Mouse (Mus musculus) forebrain, embryonic 10.5 days (tissue): ENCODE results near the gene Ltbp2. TPM values are rescaled to one million over a fixed set of nuclear protein-coding genes. Genes with fewer than 3 reads are reported as not detected.

Experiments used
- DNase-seq: peaks from one replicate; pipeline ENCODE4 v3.0.0-alpha.2; 2017; ENCODE audit warnings: low spot score; ENCODE audit errors: extremely low spot score
- H3K27ac ChIP-seq: fragments of 300-500 bp; sonication (generic); 2 replicates; pipeline ENCODE4 v1.5.1; 2016; ENCODE audit warnings: mild to moderate bottlenecking
- H3K27me3 ChIP-seq: fragments of 300-500 bp; sonication (generic); 2 replicates; pipeline ENCODE4 v1.6.1; 2016; ENCODE audit warnings: mild to moderate bottlenecking; ENCODE audit not compliant: poor library complexity, severe bottlenecking
- H3K36me3 ChIP-seq: fragments of 300-500 bp; sonication (generic); replicated peaks from 2 replicates; pipeline ENCODE4 v1.6.1; 2016; ENCODE audit warnings: mild to moderate bottlenecking, moderate library complexity
- H3K4me1 ChIP-seq: fragments of 300-500 bp; sonication (generic); 2 replicates; pipeline ENCODE4 v1.6.1; 2016
- H3K4me3 ChIP-seq: fragments of 300-500 bp; sonication (generic); 2 replicates; pipeline ENCODE4 v1.5.1; 2016; ENCODE audit warnings: mild to moderate bottlenecking, moderate library complexity
- H3K9me3 ChIP-seq: fragments of 300-500 bp; sonication (generic); 2 replicates; pipeline ENCODE4 v1.6.1; 2016; ENCODE audit warnings: mild to moderate bottlenecking, moderate library complexity
- WGBS: fragments of 180-500 bp; shearing (Covaris S2); methylation state at CpG from one replicate; pipeline ENCODE4 v1.1.7; 2016; 5-methylcytosine and 5-hydroxymethylcytosine counted together
- polyA plus RNA-seq: library from polyadenylated mRNA; unstranded; fragments of >200 nt; fragmentation: Nextera tagmentation; extraction: Ambion mirVana; gene quantifications from 2 replicates; pipeline ENCODE4 v1.2.1, GENCODE M21; 2016

Ltbp2 gene
- polyA plus RNA-seq, 1 experiment from 2014 or later = 0.10 TPM

- peaks cover 36% of the 10 kb centered on the region for H3K4me1 ChIP-seq
- no peaks in the 10 kb centered on the region for H3K9me3 ChIP-seq
- H3K36me3 ChIP-seq = peaks cover 50% of the 10 kb centered on the region
- WGBS = under 1% methylated on average over 50 of the region's 50 CpGs
- peak; percentile 98 for DNase-seq
- peak within 1 kb of the TSS; percentile 68 for H3K4me3 ChIP-seq
- H3K27ac ChIP-seq = peak within 1 kb of the TSS; percentile 95
- no peaks in the 10 kb centered on the region for H3K27me3 ChIP-seq
These were observed 103.4 kb downstream of the Ltbp2 start, which contains the start of the genes Npc2 and Isca2 for GRCm38 (mm10) chr12:84772726-84773441. TSS of gene Npc2 (minus strand) at chr12:84773152. TSS of gene Isca2 (plus strand) at chr12:84773251.

GRCm38 (mm10) chr12:84771981-84772520 is 104.3 kb downstream of the Ltbp2 start:
- DNase-seq = peak; percentile 28
- H3K36me3 ChIP-seq = peaks cover 58% of the 10 kb centered on the region
- 9% methylated on average over 10 of the region's 10 CpGs for WGBS

GRCm38 (mm10) chr12:84769624-84770023 is 106.7 kb downstream of the Ltbp2 start:
- H3K27me3 ChIP-seq = no peaks in the 10 kb centered on the region
- no peak overlapping the region for H3K4me3 ChIP-seq
- WGBS = 93% methylated on average over 7 of the region's 7 CpGs
- no peak for DNase-seq
- no peak overlapping the region for H3K27ac ChIP-seq
- no peaks in the 10 kb centered on the region for H3K9me3 ChIP-seq
- H3K4me1 ChIP-seq = peaks cover 44% of the 10 kb centered on the region
- peaks cover 61% of the 10 kb centered on the region for H3K36me3 ChIP-seq

More at GRCm38 (mm10) chr12:84771981-84772520, 104.3 kb downstream of the Ltbp2 start:
- Histone ChIP-seq H3K4me3 (peak overlapping the region; percentile 68), H3K27ac (peak overlapping the region; percentile 95), H3K4me1 (peaks cover 41% of the 10 kb centered on the region), H3K9me3 (no peaks in the 10 kb centered on the region), H3K27me3 (no peaks in the 10 kb centered on the region)

GRCm38 (mm10) chr12:84767510-84767909 is 108.8 kb downstream of the Ltbp2 start:
- WGBS = 89% methylated on average over 6 of the region's 6 CpGs
- no peak overlapping the region for H3K4me3 ChIP-seq
- no peaks in the 10 kb centered on the region for H3K27me3 ChIP-seq
- no peak overlapping the region for H3K27ac ChIP-seq
- H3K36me3 ChIP-seq = peaks cover 79% of the 10 kb centered on the region
- DNase-seq = no peak
- peaks cover 34% of the 10 kb centered on the region for H3K4me1 ChIP-seq
- H3K9me3 ChIP-seq = no peaks in the 10 kb centered on the region

- WGBS = 85% methylated on average over 5 of the region's 5 CpGs
- H3K4me1 ChIP-seq = peaks cover 24% of the 10 kb centered on the region
- no peak for DNase-seq
- no peak overlapping the region for H3K4me3 ChIP-seq
- H3K27ac ChIP-seq = no peak overlapping the region
- no peaks in the 10 kb centered on the region for H3K27me3 ChIP-seq
- H3K36me3 ChIP-seq = peaks cover 92% of the 10 kb centered on the region
- no peaks in the 10 kb centered on the region for H3K9me3 ChIP-seq
These were observed 110.1 kb downstream of the Ltbp2 start for GRCm38 (mm10) chr12:84766113-84766735.

- Histone ChIP-seq H3K27ac (no peak overlapping the region), H3K4me1 (peaks cover 17% of the 10 kb centered on the region), H3K36me3 (peaks cover 93% of the 10 kb centered on the region), H3K27me3 (no peaks in the 10 kb centered on the region), H3K9me3 (no peaks in the 10 kb centered on the region), H3K4me3 (no peak overlapping the region)
- DNase-seq = no peak
- WGBS = 92% methylated on average over 15 of the region's 15 CpGs
These were observed 110.8 kb downstream of the Ltbp2 start for GRCm38 (mm10) chr12:84765506-84765905.

GRCm38 (mm10) chr12:84764756-84765155 is 111.6 kb downstream of the Ltbp2 start:
- H3K27me3 ChIP-seq = no peaks in the 10 kb centered on the region
- no peak overlapping the region for H3K4me3 ChIP-seq
- H3K36me3 ChIP-seq = peaks cover 93% of the 10 kb centered on the region
- no peak overlapping the region for H3K27ac ChIP-seq
- WGBS = 91% methylated on average over 7 of the region's 7 CpGs
- DNase-seq = no peak
- no peaks in the 10 kb centered on the region for H3K9me3 ChIP-seq
- peaks cover 13% of the 10 kb centered on the region for H3K4me1 ChIP-seq

GRCm38 (mm10) chr12:84763577-84764218 is 112.6 kb downstream of the Ltbp2 start:
- no peak overlapping the region for H3K4me3 ChIP-seq
- DNase-seq = no peak
- H3K27me3 ChIP-seq = no peaks in the 10 kb centered on the region
- H3K4me1 ChIP-seq = 0 out of 2 replicates have a peak, but pooled peaks cover 8% of the 10 kb centered on the region
- 94% methylated on average over 13 of the region's 13 CpGs for WGBS
- H3K36me3 ChIP-seq = peaks cover 93% of the 10 kb centered on the region
- H3K27ac ChIP-seq = no peak overlapping the region
- no peaks in the 10 kb centered on the region for H3K9me3 ChIP-seq

GRCm38 (mm10) chr12:84762532-84762931 is 113.8 kb downstream of the Ltbp2 start:
- peaks cover 95% of the 10 kb centered on the region for H3K36me3 ChIP-seq
- DNase-seq = no peak
- WGBS = 91% methylated on average over 5 of the region's 5 CpGs
- no peaks in the 10 kb centered on the region for H3K27me3 ChIP-seq
- no peaks in the 10 kb centered on the region for H3K9me3 ChIP-seq
- H3K4me1 ChIP-seq = 0 out of 2 replicates have a peak, but pooled peaks cover 7% of the 10 kb centered on the region
- H3K27ac ChIP-seq = no peak overlapping the region
- H3K4me3 ChIP-seq = no peak overlapping the region

GRCm38 (mm10) chr12:84759063-84759462 is 117.3 kb downstream of the Ltbp2 start:
- Histone ChIP-seq H3K36me3 (peaks cover 86% of the 10 kb centered on the region), H3K9me3 (no peaks in the 10 kb centered on the region), H3K27me3 (peaks cover 6% of the 10 kb centered on the region; the same call in 1 of the 2 replicates), H3K4me3 (no peak overlapping the region), H3K27ac (no peak overlapping the region), H3K4me1 (peaks cover 17% of the 10 kb centered on the region)
- 77% methylated on average over 2 of the region's 2 CpGs for WGBS
- DNase-seq = no peak

- no peaks in the 10 kb centered on the region for H3K9me3 ChIP-seq
- H3K36me3 ChIP-seq = peaks cover 56% of the 10 kb centered on the region
- H3K4me3 ChIP-seq = no peak overlapping the region
- no peak overlapping the region for H3K27ac ChIP-seq
- peaks cover 12% of the 10 kb centered on the region for H3K27me3 ChIP-seq
- H3K4me1 ChIP-seq = peaks cover 42% of the 10 kb centered on the region
- DNase-seq = no peak
- 91% methylated on average over 10 of the region's 10 CpGs for WGBS
These were observed 120.3 kb downstream of the Ltbp2 start for GRCm38 (mm10) chr12:84756016-84756415.

- Histone ChIP-seq H3K4me3 (peak overlapping the region; percentile 10; the same call in 1 of the 2 replicates), H3K27ac (0 out of 2 replicates have a peak overlapping the region, but pooled peaks have one; percentile 22), H3K4me1 (peaks cover 49% of the 10 kb centered on the region), H3K27me3 (peaks cover 12% of the 10 kb centered on the region), H3K36me3 (peaks cover 47% of the 10 kb centered on the region), H3K9me3 (no peaks in the 10 kb centered on the region)
- 35% methylated on average over 16 of the region's 16 CpGs for WGBS
- peak; percentile 79 for DNase-seq
These were observed 121.2 kb downstream of the Ltbp2 start for GRCm38 (mm10) chr12:84755008-84755695.
